Mouse (Mus musculus): ENCODE data around the gene Slc30a3. TPM values are rescaled to one million over a fixed set of nuclear protein-coding genes. Genes with fewer than 3 reads are reported as not detected.

Gene Slc30a3
- 18.5 and 25.0 TPM in 2 replicates for polyA plus RNA-seq (2012; rRNA removed)

DNA sequence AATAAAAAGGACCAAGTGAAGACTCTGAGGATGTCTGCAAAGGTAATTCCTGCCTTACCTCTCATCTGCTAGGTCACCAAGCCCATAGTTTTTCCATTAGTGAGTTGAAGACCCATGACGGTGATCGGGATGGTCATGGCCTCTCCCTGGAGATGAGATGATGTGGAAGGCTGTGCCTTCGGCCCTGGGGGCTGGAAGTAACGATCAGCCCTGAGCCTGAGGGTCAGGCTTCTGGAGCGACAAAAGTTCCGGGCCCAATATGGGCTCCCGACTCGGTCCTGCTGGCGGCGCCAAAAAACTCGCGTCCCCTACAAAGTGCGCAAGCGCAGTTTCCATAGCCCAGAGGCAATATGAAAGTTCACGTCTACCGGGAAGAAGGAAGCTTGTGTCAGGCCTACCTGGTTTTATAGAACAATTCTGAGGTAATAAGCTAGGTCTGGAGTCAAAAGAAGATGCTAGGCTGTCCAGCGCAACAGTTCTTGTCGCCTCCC, at the start of gene Slc30a3:
Gene Slc30a3, minus strand, starts transcription at position 238 of the 491 bp plus-strand sequence.

DNA sequence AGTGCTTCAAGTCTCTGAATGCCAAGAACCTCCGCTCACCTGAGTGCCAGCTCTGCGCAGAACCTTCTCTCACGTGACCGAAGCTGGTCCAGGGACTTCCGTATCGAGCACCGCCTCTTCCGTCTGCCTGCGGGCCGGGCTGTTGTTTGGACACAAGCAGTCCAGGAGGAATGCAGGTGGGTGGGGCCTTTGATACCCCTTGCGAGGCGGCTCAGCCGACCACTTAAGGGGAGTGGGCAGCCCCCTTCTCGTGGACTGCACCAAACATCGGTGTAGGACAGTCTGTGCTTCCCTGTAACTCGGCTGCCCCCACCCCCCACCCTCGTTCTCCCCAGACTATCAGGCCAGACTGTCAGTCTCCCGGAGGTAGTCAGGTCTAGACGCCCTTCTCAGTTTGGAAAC, 46.1 kb upstream of the Slc30a3 start, which contains the start of gene Mpv17:
Gene Mpv17, minus strand, starts transcription at position 100 of the 402 bp plus-strand sequence.

GRCm38 (mm10) chr5:31138241-31138967, 30.4 kb upstream of the Slc30a3 start, which contains the start of gene Ucn:
TSS of gene Ucn (minus strand) at chr5:31138829.

GRCm38 (mm10) chr5:31116354-31116753, 8.3 kb upstream of the Slc30a3 start, which contains the start of gene Trim54:
TSS of gene Trim54 (plus strand) at chr5:31116712.

DNA sequence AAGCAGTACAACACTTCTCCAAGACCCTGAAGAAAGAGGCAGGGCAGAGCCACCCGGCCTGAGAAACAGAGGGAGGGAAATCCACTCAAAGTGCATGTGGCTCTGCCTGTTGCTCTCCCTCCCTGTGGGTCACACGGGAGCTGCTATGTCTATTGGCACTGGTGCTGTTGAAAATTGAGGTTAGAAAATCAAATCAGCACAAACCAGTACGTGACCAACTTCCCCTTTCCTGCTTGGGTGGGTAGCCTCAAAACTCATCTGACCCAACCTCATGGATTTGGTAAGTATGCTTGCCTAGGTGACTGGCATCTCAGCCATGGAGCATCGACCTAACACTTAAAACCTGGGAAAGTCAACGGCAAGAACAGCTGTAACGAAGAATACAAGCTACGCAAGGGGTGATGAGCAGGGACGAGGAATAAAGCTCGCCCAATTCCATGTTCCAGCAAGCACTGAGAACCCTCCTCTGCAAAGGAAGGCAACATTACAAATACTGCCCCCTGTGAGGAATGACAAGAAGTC, 2.2 kb downstream of the Slc30a3 start, which contains the start of gene Dnajc5g:
Gene Dnajc5g, plus strand, starts transcription at position 472 of the 522 bp plus-strand sequence.

DNA sequence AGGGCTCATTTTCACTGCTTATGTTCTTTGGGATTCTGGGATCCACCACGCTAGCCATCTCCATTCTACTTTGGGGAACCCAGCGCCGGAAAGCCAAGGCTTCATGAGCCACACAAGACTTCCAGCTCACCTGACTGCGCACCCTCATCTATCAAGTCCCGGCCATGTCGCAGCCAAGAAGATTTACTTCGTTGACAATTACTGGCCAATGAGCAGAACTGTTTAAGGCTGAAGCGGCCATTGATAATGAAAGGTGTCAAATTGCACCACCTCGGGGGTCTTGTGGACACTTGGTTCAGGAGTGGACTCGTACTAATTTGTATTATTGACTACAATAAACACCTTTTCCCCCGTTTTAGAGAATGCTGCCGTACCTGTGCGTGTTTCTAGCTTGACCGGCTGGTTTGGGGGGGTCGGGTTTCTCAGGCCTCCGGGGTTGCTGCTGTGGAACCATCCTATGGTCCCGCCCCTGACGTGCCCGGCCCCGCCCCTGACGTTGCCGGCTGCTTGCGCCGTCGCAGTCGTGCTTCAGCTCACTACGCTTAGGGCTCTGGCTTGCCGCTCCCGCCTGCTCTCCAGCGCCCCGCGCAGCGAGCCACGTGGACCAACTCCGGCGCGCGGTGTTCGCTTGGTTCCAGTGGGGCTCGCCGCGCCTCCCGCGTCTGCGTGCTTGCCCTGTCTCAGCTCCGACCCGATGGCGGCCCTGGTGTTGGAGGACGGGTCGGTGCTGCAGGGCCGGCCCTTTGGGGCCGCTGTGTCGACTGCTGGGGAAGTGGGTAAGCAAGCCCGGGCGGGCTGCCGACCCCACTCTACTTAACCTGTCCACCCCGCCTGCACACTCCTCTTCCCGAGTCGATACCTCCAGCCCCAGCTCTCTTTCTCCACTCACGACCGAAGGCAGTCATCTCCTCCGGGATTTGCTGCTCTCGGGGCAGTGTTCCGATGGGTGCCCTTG, 53.5 kb downstream of the Slc30a3 start, which contains the start of gene Cad:
Gene Cad, plus strand, starts transcription at position 520 of the 955 bp plus-strand sequence.

GRCm38 (mm10) chr5:31048763-31049641, 59.0 kb downstream of the Slc30a3 start, which contains the start of gene Slc5a6:
TSS of gene Slc5a6 (minus strand) at chr5:31048924.

DNA sequence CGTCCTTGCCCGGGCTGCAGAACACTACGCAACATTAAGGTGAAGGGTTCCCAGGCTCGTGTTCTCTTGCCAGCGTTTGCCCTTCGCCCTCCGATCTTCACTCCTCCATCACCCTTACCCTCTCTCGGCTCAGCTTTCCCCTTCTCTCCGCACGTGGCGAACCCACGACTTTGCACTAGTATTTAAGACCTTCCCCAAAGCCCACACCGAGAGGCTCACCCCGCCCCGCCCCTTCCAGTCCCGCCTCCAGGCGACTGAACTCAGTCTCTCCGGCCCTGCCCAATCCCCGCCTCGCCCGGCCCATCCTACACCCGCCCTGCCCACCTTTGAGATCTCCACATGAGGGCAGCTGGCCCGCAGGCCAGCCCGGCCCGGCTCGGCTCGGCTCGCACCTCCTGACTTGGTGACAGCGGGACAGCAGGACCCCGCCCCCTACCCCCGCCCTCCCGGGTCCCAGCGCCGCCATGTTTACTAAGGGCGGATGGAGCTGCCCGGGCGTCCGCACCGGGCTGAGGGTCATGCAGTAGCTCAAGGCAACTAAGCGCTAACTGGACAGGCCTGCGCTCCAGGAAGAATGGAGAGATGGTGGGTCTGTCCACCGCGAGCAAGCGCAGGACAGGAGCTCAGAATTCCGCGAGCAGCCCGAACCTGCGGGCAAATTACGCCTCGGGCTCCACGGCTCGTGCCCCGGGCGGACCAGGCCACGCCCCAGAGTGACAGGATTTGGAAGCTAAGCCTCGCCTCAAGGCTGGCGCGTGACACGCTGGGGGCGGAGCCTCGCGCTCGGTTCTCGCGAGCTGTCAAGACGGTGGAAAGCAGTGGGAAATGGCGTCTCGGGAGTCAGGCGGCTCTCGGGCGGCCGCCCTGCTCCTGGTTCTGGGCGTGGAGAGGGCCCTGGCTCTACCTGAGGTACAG, 59.9 kb downstream of the Slc30a3 start, which contains the start of gene Atraid:
Gene Atraid, plus strand, starts transcription at position 465 of the 915 bp plus-strand sequence.

Other genes starting within 250 kb of the Slc30a3 start
- 68.4 and 82.8 TPM in 2 replicates for gene Tmem214, start 240.2 kb downstream of the Slc30a3 start, polyA plus RNA-seq (2012; rRNA removed)
- gene Agbl5, start 219.5 kb downstream of the Slc30a3 start, polyA plus RNA-seq (2012; rRNA removed) = 62.6 and 66.7 TPM in 2 replicates
- gene Ost4, start 200.4 kb downstream of the Slc30a3 start, polyA plus RNA-seq (2012; rRNA removed) = 274 and 279 TPM in 2 replicates
- gene Emilin1, start 194.8 kb downstream of the Slc30a3 start, polyA plus RNA-seq (2012; rRNA removed) = 19.9 and 63.3 TPM in 2 replicates
- gene Khk, start 186.8 kb downstream of the Slc30a3 start, polyA plus RNA-seq (2012; rRNA removed) = 7.9 and 13.1 TPM in 2 replicates
- gene Cgref1, start 162.6 kb downstream of the Slc30a3 start, polyA plus RNA-seq (2012; rRNA removed) = 25.2 and 28.8 TPM in 2 replicates
- 194 and 208 TPM in 2 replicates for gene Preb, start 147.9 kb downstream of the Slc30a3 start, polyA plus RNA-seq (2012; rRNA removed)
- gene Tcf23, start 139.6 kb downstream of the Slc30a3 start, polyA plus RNA-seq (2012; rRNA removed) = not detected in 2 replicates
- gene Atraid, start 59.9 kb downstream of the Slc30a3 start, polyA plus RNA-seq (2012; rRNA removed) = 131 and 134 TPM in 2 replicates
- 31.0 and 36.5 TPM in 2 replicates for gene Slc5a6, start 59.3 kb downstream of the Slc30a3 start, polyA plus RNA-seq (2012; rRNA removed)
- gene Cad, start 53.5 kb downstream of the Slc30a3 start, polyA plus RNA-seq (2012; rRNA removed) = 29.6 and 31.9 TPM in 2 replicates
- not detected in 2 replicates for gene Dnajc5g, start 2.0 kb downstream of the Slc30a3 start, polyA plus RNA-seq (2012; rRNA removed)
- 1.5 TPM in 1 of 2 replicates, not detected in the other for gene Trim54, start 8.5 kb upstream of the Slc30a3 start, polyA plus RNA-seq (2012; rRNA removed)
- gene Ucn, start 30.6 kb upstream of the Slc30a3 start, polyA plus RNA-seq (2012; rRNA removed) = not detected in 2 replicates
- gene Mpv17, start 46.0 kb upstream of the Slc30a3 start, polyA plus RNA-seq (2012; rRNA removed) = 51.7 and 55.6 TPM in 2 replicates
- 3.4 TPM in 2 replicates for gene Gm29609, start 71.7 kb upstream of the Slc30a3 start, polyA plus RNA-seq (2012; rRNA removed)
- gene Gtf3c2, start 71.9 kb upstream of the Slc30a3 start, polyA plus RNA-seq (2012; rRNA removed) = 99.8 and 100 TPM in 2 replicates
- 91.1 and 98.2 TPM in 2 replicates for gene Snx17, start 85.0 kb upstream of the Slc30a3 start, polyA plus RNA-seq (2012; rRNA removed)
- gene Eif2b4, start 85.2 kb upstream of the Slc30a3 start, polyA plus RNA-seq (2012; rRNA removed) = 62.9 and 68.7 TPM in 2 replicates
- gene Zfp513, start 94.1 kb upstream of the Slc30a3 start, polyA plus RNA-seq (2012; rRNA removed) = 73.0 and 77.5 TPM in 2 replicates
- gene Ppm1g, start 112.5 kb upstream of the Slc30a3 start, polyA plus RNA-seq (2012; rRNA removed) = 172 and 190 TPM in 2 replicates
- 138 and 150 TPM in 2 replicates for gene Nrbp1, start 132.6 kb upstream of the Slc30a3 start, polyA plus RNA-seq (2012; rRNA removed)
- 0.11 and 0.16 TPM in 2 replicates for gene Gm9970, start 133.0 kb upstream of the Slc30a3 start, polyA plus RNA-seq (2012; rRNA removed)
- gene Krtcap3, start 143.5 kb upstream of the Slc30a3 start, polyA plus RNA-seq (2012; rRNA removed) = 5.7 and 9.3 TPM in 2 replicates
- gene Ift172, start 182.9 kb upstream of the Slc30a3 start, polyA plus RNA-seq (2012; rRNA removed) = 51.0 and 55.7 TPM in 2 replicates
- gene Fndc4, start 187.8 kb upstream of the Slc30a3 start, polyA plus RNA-seq (2012; rRNA removed) = 136 and 156 TPM in 2 replicates
- 0.33 and 0.55 TPM in 2 replicates for gene Gckr, start 189.2 kb upstream of the Slc30a3 start, polyA plus RNA-seq (2012; rRNA removed)